Mouse (Mus musculus): ENCODE data around the gene Abcg2. TPM values are rescaled to one million over a fixed set of nuclear protein-coding genes. Genes with fewer than 3 reads are reported as not detected.
A peak's percentile ranks its signal among the peaks of the same experiment; 100 is the strongest.
"Not testable (repeated sequence)": the region's sequence is repeated elsewhere in the genome, so short reads cannot be mapped to it uniquely, and the experiment has no call there.

Abcg2 gene
- total RNA-seq (2014; fragmentation: Nextera tagmentation) (218 and 223 TPM in 2 replicates), total RNA-seq (2017) (199 and 254 TPM in 2 replicates), polyA plus RNA-seq (2012) (12.3 and 26.6 TPM in 2 replicates)

DNA sequence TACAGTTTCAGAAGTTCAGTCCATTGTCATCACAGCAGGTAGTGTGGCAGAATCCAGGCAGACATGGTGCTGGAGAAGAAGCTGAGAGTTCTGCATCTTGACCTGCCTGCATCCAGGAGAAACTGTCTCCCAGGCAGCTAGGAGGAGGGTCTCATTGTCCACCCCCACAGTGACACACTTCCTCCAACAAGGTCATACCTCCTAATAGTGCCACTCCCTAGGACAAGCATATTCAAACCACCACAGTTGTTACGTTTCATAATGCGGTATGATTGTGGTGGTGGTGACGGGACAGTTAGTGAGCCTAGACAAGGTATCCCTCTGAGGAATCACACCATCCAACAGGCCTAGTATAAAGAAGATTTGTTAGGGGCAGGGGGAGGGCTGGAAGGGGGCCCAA, at the start of gene Abcg2:
Gene Abcg2, plus strand, starts transcription at position 301 of the 400 bp plus-strand sequence.
- DNase-seq (ENCODE audit: low spot score); H3K9me3 ChIP-seq (replicated peaks); ATAC-seq (ENCODE audit: extremely low read depth, insufficient number of reproducible peaks, low FRiP score, poor library complexity, severe bottlenecking); H3K4me3 ChIP-seq (ENCODE audit: low read depth, low read length); H3K36me3 ChIP-seq (replicated peaks); H3K27me3 ChIP-seq (ENCODE audit: insufficient read depth, low read length); H3K4me1 ChIP-seq (ENCODE audit: insufficient read depth, low read depth, low read length): not testable (repeated sequence)

DNA sequence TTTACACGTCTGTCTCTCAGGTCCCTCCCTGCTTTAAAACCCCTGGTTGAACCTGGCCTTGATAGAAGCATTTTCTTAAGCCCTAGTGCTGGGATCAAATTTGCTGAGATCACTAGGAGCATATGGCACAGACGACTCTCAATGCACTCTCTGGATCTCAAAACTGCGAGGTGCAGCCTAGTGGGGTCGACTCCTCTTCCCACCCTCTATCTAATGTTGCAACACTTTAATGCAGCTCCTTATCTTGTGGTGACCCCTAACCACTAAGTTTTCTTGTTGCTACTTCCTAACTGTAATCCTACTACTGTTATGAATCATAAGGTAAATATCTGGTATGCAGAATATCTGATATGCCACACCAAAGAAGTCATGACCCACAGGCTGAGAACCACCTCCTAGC, 44.1 kb upstream of the Abcg2 start:
- H3K27me3 ChIP-seq (ENCODE audit: insufficient read depth, low read length); ATAC-seq (ENCODE audit: extremely low read depth, insufficient number of reproducible peaks, low FRiP score, poor library complexity, severe bottlenecking): not testable (repeated sequence)

DNA sequence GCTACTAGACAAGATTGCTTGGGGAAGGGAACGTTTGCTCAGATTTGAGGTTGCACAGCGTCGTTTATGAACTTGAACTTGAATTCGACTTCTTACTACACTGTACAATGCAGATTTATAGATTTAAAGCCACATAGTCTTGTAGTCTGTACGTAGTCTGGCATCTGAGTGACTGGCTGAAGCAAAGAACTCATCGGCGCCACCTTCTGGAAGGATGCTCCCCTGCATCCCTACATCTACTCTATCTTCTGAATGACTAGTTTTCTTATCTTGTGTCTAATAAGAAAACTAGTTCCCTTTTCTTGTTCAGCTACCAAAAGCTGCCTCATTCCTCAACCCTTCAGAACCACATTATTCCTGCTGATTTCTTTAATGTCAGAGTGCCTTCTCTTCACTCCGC, 41.5 kb upstream of the Abcg2 start:
- DNase-seq (ENCODE audit: low spot score); ATAC-seq (ENCODE audit: extremely low read depth, insufficient number of reproducible peaks, low FRiP score, poor library complexity, severe bottlenecking); H3K9me3 ChIP-seq (replicated peaks); H3K36me3 ChIP-seq (replicated peaks); H3K4me3 ChIP-seq (ENCODE audit: low read depth, low read length); H3K4me1 ChIP-seq (ENCODE audit: insufficient read depth, low read depth, low read length); H3K27me3 ChIP-seq (ENCODE audit: insufficient read depth, low read length): not testable (repeated sequence)
- TF ChIP-seq CTCF (IDR thresholded peaks at IDR 0.05; ENCODE audit: low read depth, low read length) = 0 out of 2 replicates have a peak, but pooled peaks have one; percentile 18

More for the DNA sequence above, 44.1 kb upstream of the Abcg2 start:
- not testable (repeated sequence) for H3K4me3 ChIP-seq (ENCODE audit: low read depth, low read length); H3K4me1 ChIP-seq (ENCODE audit: insufficient read depth, low read depth, low read length); H3K36me3 ChIP-seq (replicated peaks); H3K9me3 ChIP-seq (replicated peaks); DNase-seq (ENCODE audit: low spot score)

DNA sequence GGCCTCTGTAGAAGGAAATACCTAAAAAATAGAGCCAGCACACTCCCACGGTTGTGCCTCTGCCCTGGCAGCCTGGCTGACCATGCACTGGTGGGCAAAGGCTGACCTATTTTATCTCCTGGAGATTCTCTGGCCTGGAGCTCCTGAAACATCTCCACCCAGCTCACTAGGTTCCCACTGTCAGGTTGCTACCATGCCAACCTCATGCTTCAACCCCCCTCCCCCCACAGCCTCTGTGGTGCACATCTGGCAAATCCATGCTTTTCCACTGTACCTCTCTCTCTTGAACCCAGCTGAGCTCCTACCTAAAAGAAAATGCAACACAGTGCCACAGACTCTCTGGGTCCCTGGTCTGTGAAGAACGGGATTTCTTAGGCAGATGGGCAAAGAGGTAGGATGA, 39.4 kb upstream of the Abcg2 start:
- H3K4me3 ChIP-seq (ENCODE audit: low read depth, low read length); H3K27me3 ChIP-seq (ENCODE audit: insufficient read depth, low read length); H3K36me3 ChIP-seq (replicated peaks); DNase-seq (ENCODE audit: low spot score); ATAC-seq (ENCODE audit: extremely low read depth, insufficient number of reproducible peaks, low FRiP score, poor library complexity, severe bottlenecking); H3K4me1 ChIP-seq (ENCODE audit: insufficient read depth, low read depth, low read length); H3K9me3 ChIP-seq (replicated peaks): not testable (repeated sequence)

DNA sequence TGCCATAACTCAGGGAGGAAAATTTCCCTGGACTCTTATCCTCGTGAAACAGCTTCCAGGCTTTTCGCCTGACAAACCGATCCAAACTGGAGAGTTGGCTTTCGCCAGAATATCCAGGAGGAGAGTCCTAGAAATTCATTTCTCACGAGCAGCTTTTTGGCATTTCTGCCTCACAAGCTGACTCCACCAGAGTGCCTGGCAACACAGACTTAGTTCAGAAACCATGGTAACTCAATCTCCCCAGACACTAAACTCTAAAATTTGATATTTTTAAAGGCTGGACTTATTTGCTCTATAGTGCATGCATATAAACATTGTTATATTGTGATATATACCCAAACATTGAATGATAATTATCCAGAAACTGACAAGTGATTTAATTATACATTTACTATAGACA, 38.3 kb upstream of the Abcg2 start:
- H3K4me1 ChIP-seq (ENCODE audit: insufficient read depth, low read depth, low read length); H3K4me3 ChIP-seq (ENCODE audit: low read depth, low read length); H3K36me3 ChIP-seq (replicated peaks); DNase-seq (ENCODE audit: low spot score); H3K9me3 ChIP-seq (replicated peaks); ATAC-seq (ENCODE audit: extremely low read depth, insufficient number of reproducible peaks, low FRiP score, poor library complexity, severe bottlenecking); H3K27me3 ChIP-seq (ENCODE audit: insufficient read depth, low read length): not testable (repeated sequence)

DNA sequence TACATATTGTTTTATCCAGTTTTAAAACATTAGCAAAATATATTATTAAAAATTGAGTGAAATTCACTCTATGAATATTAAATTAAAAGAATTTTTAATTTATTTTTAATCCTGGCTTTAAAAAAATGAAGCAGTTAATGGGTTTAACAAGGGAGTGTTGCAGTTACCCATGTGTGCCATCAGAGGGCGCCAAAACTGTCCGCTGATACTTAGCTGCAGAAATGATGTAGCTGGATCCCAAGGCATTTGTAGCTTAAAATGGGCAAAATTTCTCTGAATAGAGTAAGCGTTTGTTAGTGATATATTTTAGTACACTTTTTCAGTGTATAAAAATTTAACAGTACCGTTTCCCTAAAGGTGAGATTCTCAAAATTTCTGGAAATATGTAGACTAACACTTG, 37.5 kb upstream of the Abcg2 start:
- Histone ChIP-seq H3K36me3 (replicated peaks) (no peaks in the 10 kb centered on the region), H3K4me1 (ENCODE audit: insufficient read depth, low read depth, low read length) (no peaks in the 10 kb centered on the region), H3K27me3 (ENCODE audit: insufficient read depth, low read length) (0 out of 2 replicates have a peak, but pooled peaks cover 3% of the 10 kb centered on the region), H3K9me3 (replicated peaks) (no peaks in the 10 kb centered on the region), H3K4me3 (ENCODE audit: low read depth, low read length) (no peak overlapping the region)
- peak; percentile 2 for DNase-seq (ENCODE audit: low spot score)
- no peak for ATAC-seq (ENCODE audit: extremely low read depth, insufficient number of reproducible peaks, low FRiP score, poor library complexity, severe bottlenecking)
- no peak for TF ChIP-seq GATA2 (IDR thresholded peaks at IDR 0.05; ENCODE audit: borderline replicate concordance, low read depth, low read length)
- TF ChIP-seq TAL1 (conservative IDR thresholded peaks at IDR 0.05; ENCODE audit: low read depth, low read length) = no peak
- TF ChIP-seq GATA1 (IDR thresholded peaks at IDR 0.05; ENCODE audit: borderline replicate concordance, low read length) = no peak
- TF ChIP-seq CTCF (IDR thresholded peaks at IDR 0.05; ENCODE audit: low read depth, low read length) = peak; percentile 76
- no peak for TF ChIP-seq POLR2AphosphoS5 (IDR thresholded peaks at IDR 0.05; ENCODE audit: insufficient replicate concordance, low read depth, low read length)

DNA sequence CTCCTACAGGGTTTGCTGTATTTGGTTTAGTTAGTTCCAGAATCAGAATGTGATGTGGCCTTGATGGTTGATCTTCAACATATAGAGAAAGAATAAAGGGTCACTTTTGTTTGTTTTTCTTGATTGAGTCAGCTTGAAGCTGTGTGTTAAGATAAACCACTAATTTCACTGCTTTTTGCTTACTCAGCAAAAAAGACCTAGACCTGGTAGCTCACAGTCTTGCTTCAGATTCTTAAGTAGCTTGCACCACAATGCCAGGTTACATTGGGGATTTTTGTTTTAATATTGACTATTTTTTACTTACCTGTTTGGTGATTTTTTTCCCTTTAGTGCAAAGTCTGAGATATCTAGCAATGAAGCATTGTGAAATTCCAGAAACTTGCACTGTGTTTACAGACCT, 30.5 kb upstream of the Abcg2 start:
- not testable (repeated sequence) for ATAC-seq (ENCODE audit: extremely low read depth, insufficient number of reproducible peaks, low FRiP score, poor library complexity, severe bottlenecking); H3K4me1 ChIP-seq (ENCODE audit: insufficient read depth, low read depth, low read length); DNase-seq (ENCODE audit: low spot score); H3K27me3 ChIP-seq (ENCODE audit: insufficient read depth, low read length); H3K36me3 ChIP-seq (replicated peaks); H3K4me3 ChIP-seq (ENCODE audit: low read depth, low read length); H3K9me3 ChIP-seq (replicated peaks)

DNA sequence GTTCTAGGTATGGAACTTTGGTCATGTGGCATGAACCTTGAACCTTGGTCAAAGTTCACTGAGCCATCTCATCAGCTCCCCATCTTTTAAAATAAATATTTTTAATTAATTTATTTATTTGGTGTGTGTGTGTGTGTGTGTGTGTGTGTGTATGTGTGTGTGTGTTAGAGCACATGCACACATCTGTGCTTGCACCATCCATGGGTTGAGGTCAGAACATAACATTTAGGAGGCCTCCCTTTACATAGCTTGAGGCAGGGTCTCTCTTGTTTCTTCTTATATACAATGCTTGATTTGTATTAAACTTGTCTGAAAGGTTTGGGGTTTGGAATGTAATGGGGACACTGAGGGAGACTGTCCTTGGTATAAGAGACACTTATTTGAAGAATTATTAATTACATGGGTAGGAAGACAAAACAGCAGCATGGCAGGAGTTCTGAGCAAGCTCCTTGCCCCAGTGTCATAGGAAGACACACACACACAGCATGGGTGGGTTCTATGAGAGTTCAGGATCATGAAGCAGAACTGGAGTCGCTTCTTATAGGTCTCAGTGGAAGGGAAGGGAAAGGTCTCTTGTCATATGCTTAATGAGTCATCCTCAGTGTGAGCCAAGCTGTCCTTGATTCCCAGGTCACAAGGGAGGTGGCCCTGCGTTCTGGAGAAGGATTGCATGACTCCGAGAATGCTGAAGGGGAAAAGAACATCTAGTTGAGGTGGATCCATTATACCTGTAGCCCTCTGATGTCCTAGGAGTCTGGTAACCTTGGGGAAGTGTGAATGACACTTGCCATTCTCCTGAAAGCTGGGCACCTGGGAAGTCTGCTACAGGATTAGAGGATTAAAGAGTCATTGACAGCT, 9.9 kb downstream of the Abcg2 start:
- not testable (repeated sequence) for H3K4me3 ChIP-seq (ENCODE audit: low read depth, low read length); H3K4me1 ChIP-seq (ENCODE audit: insufficient read depth, low read depth, low read length); H3K36me3 ChIP-seq (replicated peaks); H3K27me3 ChIP-seq (ENCODE audit: insufficient read depth, low read length); H3K9me3 ChIP-seq (replicated peaks); ATAC-seq (ENCODE audit: extremely low read depth, insufficient number of reproducible peaks, low FRiP score, poor library complexity, severe bottlenecking); DNase-seq (ENCODE audit: low spot score)

DNA sequence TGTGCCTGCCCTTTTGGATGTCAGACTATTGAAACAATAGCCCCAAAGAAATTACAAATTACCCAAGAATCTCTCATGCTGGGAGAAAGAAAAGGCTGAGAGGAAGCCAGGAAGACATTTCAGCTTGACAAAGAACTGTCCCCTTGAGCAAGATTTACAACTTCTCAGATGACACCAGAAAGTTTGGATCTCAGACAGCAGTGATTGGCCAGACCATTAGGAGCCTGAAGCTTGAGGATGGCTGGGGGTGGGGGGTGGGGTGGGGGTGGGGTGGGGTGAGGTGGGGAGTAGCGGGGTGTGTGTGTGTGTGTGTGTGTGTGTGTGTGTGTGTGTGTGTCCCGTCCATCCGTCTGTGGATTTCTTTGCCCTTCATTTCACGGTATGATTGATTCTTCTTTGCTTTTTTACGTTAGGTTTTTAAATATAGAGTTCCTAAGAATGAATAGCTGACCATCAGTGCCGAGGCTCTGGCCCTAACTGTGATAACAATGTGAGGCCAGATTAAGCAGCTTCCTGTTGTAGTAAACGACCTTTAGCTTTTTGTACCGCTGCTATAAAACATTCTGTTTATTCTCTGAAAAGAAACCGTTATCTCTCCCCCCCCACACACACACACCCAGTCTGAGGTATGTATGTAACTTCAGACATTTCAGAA, 11.4 kb downstream of the Abcg2 start:
- DNase-seq (ENCODE audit: low spot score) = not testable (repeated sequence)

More for the DNA sequence above, 11.4 kb downstream of the Abcg2 start:
- not testable (repeated sequence) for H3K4me1 ChIP-seq (ENCODE audit: insufficient read depth, low read depth, low read length); H3K27me3 ChIP-seq (ENCODE audit: insufficient read depth, low read length); H3K9me3 ChIP-seq (replicated peaks); H3K36me3 ChIP-seq (replicated peaks); ATAC-seq (ENCODE audit: extremely low read depth, insufficient number of reproducible peaks, low FRiP score, poor library complexity, severe bottlenecking)
- peak overlapping the region; percentile 15 for H3K4me3 ChIP-seq (ENCODE audit: low read depth, low read length)
